Mouse (Mus musculus) neural tube, embryonic 15.5 days (tissue): Measurements from ENCODE around the gene Zfp512b. TPM values are rescaled to one million over a fixed set of nuclear protein-coding genes. Genes with fewer than 3 reads are reported as not detected.

Source experiments
- ATAC-seq: fragments of 200-750 bp; cut with Nextera tagmentation; 2 replicates; pipeline ENCODE4 v1.8.0; 2017; ENCODE audit warnings: mild to moderate bottlenecking, moderate TSS enrichment, moderate library complexity; ENCODE audit not compliant: low FRiP score
- H3K27ac ChIP-seq: fragments of 300-500 bp; sonication (generic); replicated peaks from 2 replicates; pipeline ENCODE4 v1.5.1; 2015; ENCODE audit warnings: mild to moderate bottlenecking, inconsistent platforms
- H3K27me3 ChIP-seq: fragments of 300-500 bp; sonication (generic); replicated peaks from 2 replicates; pipeline ENCODE4 v1.6.1; 2015; ENCODE audit warnings: inconsistent platforms
- H3K36me3 ChIP-seq: fragments of 300-500 bp; sonication (generic); 2 replicates; pipeline ENCODE4 v1.6.1; 2015; ENCODE audit warnings: inconsistent platforms
- H3K4me1 ChIP-seq: fragments of 300-500 bp; sonication (generic); 2 replicates; pipeline ENCODE4 v1.6.1; 2015; ENCODE audit warnings: inconsistent platforms
- H3K4me2 ChIP-seq: fragments of 300-500 bp; sonication (generic); 2 replicates; pipeline ENCODE4 v1.6.1; 2015; ENCODE audit warnings: inconsistent platforms, mild to moderate bottlenecking, moderate library complexity
- H3K4me3 ChIP-seq: fragments of 300-500 bp; sonication (generic); replicated peaks from 2 replicates; pipeline ENCODE4 v1.5.1; 2015; ENCODE audit warnings: mild to moderate bottlenecking, inconsistent platforms
- H3K9ac ChIP-seq: fragments of 300-500 bp; sonication (generic); replicated peaks from 2 replicates; pipeline ENCODE4 v1.6.1; 2015; ENCODE audit warnings: mild to moderate bottlenecking, inconsistent platforms
- H3K9me3 ChIP-seq: fragments of 300-500 bp; sonication (generic); replicated peaks from 2 replicates; pipeline ENCODE4 v1.6.1; 2016; ENCODE audit warnings: inconsistent platforms
- WGBS: fragments of 180-500 bp; shearing (Covaris S2); methylation state at CpG from one replicate; pipeline ENCODE4 v1.1.7; 2015; ENCODE audit warnings: mixed read lengths; 5-methylcytosine and 5-hydroxymethylcytosine counted together
- polyA plus RNA-seq: library from polyadenylated mRNA; unstranded; fragments of >200 nt; fragmentation: Nextera tagmentation; extraction: Ambion mirVana; gene quantifications from 2 replicates; pipeline ENCODE4 v1.2.1, GENCODE M21; 2015

The Zfp512b gene
- polyA plus RNA-seq, 1 experiment from 2014 or later = 87.0 TPM

DNA sequence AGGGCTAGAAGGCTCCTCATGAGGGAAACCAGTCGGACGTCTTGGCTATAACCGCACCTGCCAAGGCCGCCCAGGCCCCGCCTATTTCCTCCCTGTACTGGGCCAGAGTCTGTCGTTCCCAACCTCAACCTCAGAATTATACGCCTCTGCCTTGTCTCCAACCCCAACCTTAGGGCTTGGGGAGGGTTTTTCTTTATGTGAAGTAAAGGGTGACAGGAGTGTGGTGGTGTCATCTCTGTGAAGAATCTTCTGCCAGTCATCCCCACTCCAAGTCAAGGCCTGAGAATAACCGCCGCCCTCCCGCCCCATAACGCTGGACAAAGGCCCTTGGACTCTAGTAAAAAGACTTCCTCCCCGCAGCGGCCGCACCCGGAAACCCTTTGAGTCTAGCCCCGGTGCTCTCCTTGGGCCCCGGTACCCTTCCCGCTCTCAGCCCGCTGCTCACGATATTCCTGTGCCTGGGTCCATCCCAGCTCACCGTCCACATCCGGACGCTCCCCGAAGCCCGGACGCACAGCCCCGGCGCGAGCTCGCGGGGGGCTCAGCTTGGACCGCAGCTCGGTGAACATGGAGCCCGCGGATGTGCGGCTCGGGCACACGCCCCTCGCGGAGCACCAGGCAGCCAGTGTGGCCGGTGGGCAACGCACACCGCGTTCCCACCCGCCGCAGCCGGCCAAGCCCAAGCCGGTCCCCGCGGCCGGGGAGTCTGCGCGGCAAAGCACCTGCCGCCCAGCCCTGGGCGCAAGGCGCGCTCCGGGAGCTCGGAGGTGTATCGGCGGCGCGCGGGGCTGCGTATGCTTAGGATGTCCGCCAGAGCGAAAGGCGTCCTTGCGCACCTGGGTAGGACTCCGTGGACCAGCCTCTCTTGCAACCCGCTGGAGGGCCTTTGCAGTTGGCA is 6.1 kb upstream of the Zfp512b start, which contains the start of gene Samd10:
Gene Samd10, minus strand, starts transcription at position 759 of the 898 bp plus-strand sequence.
- peaks cover 13% of the 10 kb centered on the region for H3K36me3 ChIP-seq
- H3K4me1 ChIP-seq = peaks cover 57% of the 10 kb centered on the region
- no peaks in the 10 kb centered on the region for H3K9me3 ChIP-seq
- H3K27ac ChIP-seq = peak within 1 kb of the TSS; percentile 92
- H3K27me3 ChIP-seq = no peaks in the 10 kb centered on the region
- WGBS = under 1% methylated on average over 71 of the region's 71 CpGs
- ATAC-seq = peak; percentile 51
- H3K4me2 ChIP-seq = peak within 1 kb of the TSS; percentile 89
- peak within 1 kb of the TSS; percentile 90 for H3K9ac ChIP-seq
- H3K4me3 ChIP-seq = peak within 1 kb of the TSS; percentile 74

DNA sequence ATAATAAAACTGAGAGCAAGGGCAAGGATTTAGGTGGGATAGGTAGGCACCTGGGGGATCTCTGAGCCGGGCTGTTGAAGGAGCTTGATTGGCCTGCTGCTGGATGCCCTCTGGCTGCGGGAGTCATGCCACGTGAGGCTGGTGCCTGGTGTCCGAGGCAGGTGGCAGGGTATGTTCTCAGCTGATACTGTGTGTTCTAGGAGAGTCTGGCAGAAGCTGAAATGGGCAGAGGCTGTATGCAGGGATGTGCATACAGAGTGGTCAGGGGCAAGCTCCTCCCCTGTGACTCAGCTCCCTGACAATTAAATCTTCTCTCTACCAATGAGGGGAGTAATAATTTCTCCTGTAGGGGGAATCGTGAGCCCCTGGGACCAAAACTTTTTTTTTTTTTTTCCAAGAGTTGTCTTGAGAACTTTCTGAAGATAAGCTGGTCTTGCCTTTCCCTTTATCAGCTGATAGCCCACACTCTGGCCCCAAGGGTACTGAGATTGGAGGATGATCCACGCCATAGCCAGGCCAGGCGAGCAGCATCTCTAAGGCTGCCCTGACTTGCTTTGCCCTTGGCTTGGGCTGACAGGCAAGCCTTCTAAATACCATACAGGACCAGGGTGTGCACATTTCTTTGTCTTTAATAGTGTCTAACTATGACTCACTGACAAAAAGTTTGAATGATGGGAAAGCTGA is 4.9 kb upstream of the Zfp512b start:
- Histone ChIP-seq H3K36me3 (peaks cover 13% of the 10 kb centered on the region), H3K4me2 (peak overlapping the region; percentile 89), H3K27me3 (no peaks in the 10 kb centered on the region), H3K9ac (no peak overlapping the region; the same call in 1 of the 2 replicates), H3K27ac (no peak overlapping the region), H3K4me1 (peaks cover 58% of the 10 kb centered on the region), H3K4me3 (peak overlapping the region; percentile 74), H3K9me3 (no peaks in the 10 kb centered on the region)
- ATAC-seq = no peak
- WGBS = 75% methylated on average over 7 of the region's 7 CpGs

DNA sequence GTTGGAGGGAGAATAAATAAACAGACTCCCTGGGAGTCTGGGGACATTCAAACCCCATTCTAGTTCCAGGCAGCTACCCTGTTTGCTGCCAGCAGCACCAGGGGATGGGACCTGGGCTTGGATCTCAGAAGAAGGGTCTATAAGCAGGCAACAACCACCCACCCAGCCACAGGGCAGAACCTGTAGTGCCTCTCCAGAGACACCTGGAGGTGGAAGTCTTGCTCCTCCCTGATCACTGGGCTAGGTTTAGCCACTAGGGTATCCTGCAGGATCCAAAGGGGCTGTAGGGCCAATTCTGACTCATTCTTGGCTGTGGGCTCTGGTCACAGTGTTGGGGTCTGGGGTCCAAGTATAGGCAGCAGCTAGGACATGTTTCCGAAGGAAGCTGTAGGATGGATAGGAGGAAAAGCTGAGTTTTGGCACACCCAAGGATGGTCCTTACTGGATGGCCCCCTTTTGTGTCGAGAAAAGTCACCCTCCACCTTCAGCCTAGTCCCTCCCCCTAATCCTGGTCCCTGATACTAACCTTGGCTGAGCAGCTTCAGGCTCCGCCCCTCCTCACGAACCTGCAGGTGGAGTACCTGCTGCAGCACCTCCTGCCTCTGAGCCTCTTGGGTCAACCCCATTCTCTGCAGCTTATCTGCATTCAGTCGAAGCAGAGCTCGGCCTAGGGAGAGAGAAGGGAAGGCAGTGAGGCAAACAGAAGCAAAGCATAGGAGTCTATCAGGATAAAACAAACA is 3.8 kb upstream of the Zfp512b start:
- no peak overlapping the region for H3K9ac ChIP-seq
- no peak overlapping the region for H3K27ac ChIP-seq
- no peaks in the 10 kb centered on the region for H3K9me3 ChIP-seq
- ATAC-seq = no peak
- H3K4me3 ChIP-seq = no peak overlapping the region
- WGBS = 64% methylated on average over 6 of the region's 6 CpGs
- no peak overlapping the region for H3K4me2 ChIP-seq
- H3K4me1 ChIP-seq = peaks cover 53% of the 10 kb centered on the region
- H3K27me3 ChIP-seq = no peaks in the 10 kb centered on the region
- H3K36me3 ChIP-seq = peaks cover 13% of the 10 kb centered on the region

DNA sequence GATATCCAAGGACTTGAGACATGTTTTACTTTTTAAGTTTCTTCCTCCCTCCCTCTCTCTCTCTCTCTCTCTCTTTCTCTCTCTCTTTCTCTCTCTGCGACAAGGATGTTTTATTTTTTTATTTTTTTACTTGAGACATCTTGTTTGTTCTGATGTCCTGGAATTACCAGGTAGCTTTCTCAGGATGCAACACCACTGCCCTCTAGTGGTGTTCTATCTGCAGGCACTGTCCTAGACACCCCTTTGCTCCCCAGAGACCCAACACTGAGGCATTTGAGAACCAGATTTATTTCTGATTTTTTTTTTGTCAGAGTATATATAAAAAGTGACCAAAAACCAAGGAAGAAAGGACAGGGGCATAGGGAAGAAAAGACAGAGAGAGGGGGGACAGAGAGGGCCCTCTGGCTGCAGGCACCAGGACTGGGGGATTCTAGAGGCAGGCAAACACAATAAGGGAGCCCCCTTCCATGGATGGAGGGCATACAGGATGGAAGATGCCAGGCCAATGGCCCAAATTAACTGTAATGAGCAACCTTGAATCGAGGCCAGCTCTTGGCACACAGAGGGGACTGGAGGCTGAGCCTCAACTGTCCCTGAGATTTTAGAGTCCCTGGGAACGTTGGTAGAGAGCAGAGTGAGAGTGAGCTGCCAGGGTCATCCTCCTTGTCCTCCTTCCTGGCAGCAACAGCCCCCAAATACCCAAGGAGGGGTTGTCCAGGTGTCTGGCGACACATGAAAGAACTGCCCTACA is 2.5 kb upstream of the Zfp512b start:
- Histone ChIP-seq H3K36me3 (peaks cover 21% of the 10 kb centered on the region), H3K9me3 (no peaks in the 10 kb centered on the region), H3K27ac (no peak overlapping the region), H3K4me2 (no peak overlapping the region), H3K9ac (no peak overlapping the region), H3K4me3 (no peak overlapping the region), H3K4me1 (peaks cover 59% of the 10 kb centered on the region), H3K27me3 (no peaks in the 10 kb centered on the region)
- WGBS = 70% methylated on average over 4 of the region's 4 CpGs
- ATAC-seq = no peak

DNA sequence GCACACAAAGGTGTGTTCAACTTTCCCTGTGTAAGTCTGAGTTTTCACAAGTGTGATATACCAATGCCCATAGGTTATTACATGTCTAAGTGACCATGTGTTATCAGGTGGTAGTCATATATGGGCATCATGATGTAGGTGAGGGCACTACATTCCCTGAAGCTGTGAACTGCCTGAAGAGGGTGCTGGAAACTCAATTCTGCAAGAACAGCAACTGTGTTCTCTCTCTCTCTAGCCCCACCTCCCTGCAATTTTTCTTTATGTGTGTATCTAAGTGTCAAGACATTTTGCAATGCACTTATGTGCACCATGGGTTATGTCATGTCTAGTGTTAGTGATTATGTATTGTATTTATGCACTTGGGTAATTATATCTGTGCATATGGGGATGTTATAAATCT is 1.3 kb upstream of the Zfp512b start:
- Histone ChIP-seq H3K4me1 (peaks cover 53% of the 10 kb centered on the region), H3K27me3 (no peaks in the 10 kb centered on the region), H3K4me2 (no peak overlapping the region), H3K27ac (no peak overlapping the region), H3K9ac (no peak overlapping the region), H3K4me3 (no peak overlapping the region), H3K9me3 (no peaks in the 10 kb centered on the region), H3K36me3 (peaks cover 33% of the 10 kb centered on the region)
- no peak for ATAC-seq

DNA sequence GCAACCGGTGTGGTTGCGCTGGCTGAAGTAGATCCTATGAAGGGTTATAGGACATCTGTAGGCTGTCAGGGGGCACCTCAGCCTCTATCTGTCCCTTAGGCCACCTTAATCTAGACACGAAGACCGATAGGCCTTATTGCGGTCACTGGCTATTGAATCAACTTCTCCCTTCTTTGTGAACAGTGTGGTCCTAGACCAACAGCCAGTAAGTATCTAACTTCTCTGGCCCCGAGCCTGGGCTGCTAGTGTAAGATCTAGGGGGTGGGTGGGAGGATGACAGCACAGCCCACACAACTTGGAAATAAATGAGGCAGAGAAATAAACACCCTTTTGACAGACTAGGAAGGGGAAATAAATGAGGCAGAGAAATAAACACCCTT is 429 bp upstream of the Zfp512b start:
- ATAC-seq = peak; percentile 22; the same call in 1 of the 2 replicates
- H3K9me3 ChIP-seq = no peaks in the 10 kb centered on the region
- H3K27me3 ChIP-seq = no peaks in the 10 kb centered on the region
- 3% methylated on average over 6 of the region's 6 CpGs for WGBS
- peak overlapping the region; percentile 83 for H3K4me3 ChIP-seq
- H3K36me3 ChIP-seq = peaks cover 42% of the 10 kb centered on the region
- peak overlapping the region; percentile 90 for H3K4me2 ChIP-seq
- H3K4me1 ChIP-seq = peaks cover 47% of the 10 kb centered on the region
- peak overlapping the region; percentile 95 for H3K27ac ChIP-seq
- H3K9ac ChIP-seq = peak overlapping the region; percentile 90

DNA sequence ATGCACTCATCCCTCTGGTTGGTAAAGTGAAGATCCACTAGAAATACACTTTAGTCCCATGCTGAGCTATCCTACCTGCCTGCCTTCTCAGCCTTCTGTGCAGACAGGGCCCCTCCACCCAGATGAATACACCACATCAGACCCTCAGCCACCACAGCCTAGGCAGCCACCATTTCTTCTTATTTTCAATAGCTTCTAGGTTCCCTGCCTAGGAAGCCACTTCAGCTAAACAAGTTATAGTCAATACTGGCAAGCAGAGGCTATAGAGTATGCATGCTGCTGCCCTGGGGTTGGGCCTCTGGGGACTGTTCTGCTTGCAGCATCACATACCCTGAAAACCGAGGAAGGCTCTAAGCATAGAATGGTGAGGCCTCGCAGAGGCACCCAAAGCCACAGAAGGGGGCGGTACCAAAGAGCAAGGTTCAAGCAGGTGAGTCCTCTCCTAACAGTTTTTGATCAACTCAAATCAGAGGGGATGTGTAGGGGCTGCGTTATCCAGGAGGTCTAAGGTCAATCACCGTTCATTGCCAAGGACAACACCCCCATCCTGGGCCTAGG is 996 bp downstream of the Zfp512b start, which contains the start of gene Prpf6:
Gene Prpf6, plus strand, starts transcription at position 341 of the 558 bp plus-strand sequence.
- Histone ChIP-seq H3K9ac (peak within 1 kb of the TSS; percentile 90), H3K4me3 (peak within 1 kb of the TSS; percentile 83), H3K27me3 (no peaks in the 10 kb centered on the region), H3K9me3 (no peaks in the 10 kb centered on the region), H3K4me2 (peak within 1 kb of the TSS; percentile 90), H3K4me1 (peaks cover 37% of the 10 kb centered on the region), H3K36me3 (peaks cover 52% of the 10 kb centered on the region), H3K27ac (peak within 1 kb of the TSS; percentile 95)
- peak; percentile 18 for ATAC-seq
- WGBS = 22% methylated on average over 5 of the region's 5 CpGs

DNA sequence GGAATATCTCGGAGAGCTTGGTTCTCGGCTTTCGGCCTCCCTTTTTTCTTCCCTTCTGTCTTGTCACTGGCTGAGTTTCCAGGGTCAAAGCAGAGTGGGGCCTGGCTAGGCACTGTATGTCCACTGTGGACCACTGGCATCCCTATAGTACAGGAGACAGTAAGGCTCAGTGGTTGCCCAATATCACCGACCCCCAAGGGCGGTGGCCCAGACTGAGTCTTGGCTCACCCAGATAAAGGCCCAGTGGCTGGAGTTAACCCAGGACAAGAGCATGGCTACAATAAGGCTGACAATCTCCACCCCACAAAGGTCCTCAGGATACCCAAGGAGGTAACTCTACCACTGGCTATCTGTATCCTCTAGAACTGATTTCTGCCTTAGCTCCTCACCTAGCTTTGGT is 2.1 kb downstream of the Zfp512b start:
- Histone ChIP-seq H3K4me1 (peaks cover 37% of the 10 kb centered on the region), H3K36me3 (peaks cover 52% of the 10 kb centered on the region), H3K4me2 (peak overlapping the region; percentile 90), H3K27ac (no peak overlapping the region), H3K9me3 (no peaks in the 10 kb centered on the region), H3K9ac (no peak overlapping the region), H3K27me3 (no peaks in the 10 kb centered on the region), H3K4me3 (no peak overlapping the region)
- ATAC-seq = no peak
- WGBS = 93% methylated on average over 5 of the region's 5 CpGs

DNA sequence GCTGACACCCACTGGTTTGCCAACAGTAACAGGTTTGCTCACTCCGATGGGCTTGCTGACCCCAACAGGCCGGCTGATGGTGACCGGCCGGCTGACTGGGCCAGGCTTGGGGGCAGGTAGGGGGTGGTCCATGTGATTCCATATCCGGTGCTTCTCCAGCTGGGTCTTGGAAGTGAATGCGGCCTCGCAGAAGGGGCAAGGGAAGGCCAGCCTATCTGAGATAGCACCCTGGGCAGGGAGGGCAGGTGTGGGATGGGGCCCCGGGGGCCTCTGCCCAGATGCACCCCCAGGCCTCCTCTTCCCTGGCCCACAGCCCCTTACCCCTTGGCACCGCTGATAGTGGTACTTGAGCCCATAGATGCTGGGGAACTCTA is 2.9 kb downstream of the Zfp512b start:
- ATAC-seq = no peak
- 96% methylated on average over 9 of the region's 9 CpGs for WGBS
- H3K36me3 ChIP-seq = peaks cover 60% of the 10 kb centered on the region
- no peak overlapping the region for H3K4me2 ChIP-seq
- H3K4me3 ChIP-seq = no peak overlapping the region
- no peaks in the 10 kb centered on the region for H3K27me3 ChIP-seq
- no peak overlapping the region for H3K9ac ChIP-seq
- H3K27ac ChIP-seq = no peak overlapping the region
- H3K4me1 ChIP-seq = peaks cover 35% of the 10 kb centered on the region
- H3K9me3 ChIP-seq = no peaks in the 10 kb centered on the region

DNA sequence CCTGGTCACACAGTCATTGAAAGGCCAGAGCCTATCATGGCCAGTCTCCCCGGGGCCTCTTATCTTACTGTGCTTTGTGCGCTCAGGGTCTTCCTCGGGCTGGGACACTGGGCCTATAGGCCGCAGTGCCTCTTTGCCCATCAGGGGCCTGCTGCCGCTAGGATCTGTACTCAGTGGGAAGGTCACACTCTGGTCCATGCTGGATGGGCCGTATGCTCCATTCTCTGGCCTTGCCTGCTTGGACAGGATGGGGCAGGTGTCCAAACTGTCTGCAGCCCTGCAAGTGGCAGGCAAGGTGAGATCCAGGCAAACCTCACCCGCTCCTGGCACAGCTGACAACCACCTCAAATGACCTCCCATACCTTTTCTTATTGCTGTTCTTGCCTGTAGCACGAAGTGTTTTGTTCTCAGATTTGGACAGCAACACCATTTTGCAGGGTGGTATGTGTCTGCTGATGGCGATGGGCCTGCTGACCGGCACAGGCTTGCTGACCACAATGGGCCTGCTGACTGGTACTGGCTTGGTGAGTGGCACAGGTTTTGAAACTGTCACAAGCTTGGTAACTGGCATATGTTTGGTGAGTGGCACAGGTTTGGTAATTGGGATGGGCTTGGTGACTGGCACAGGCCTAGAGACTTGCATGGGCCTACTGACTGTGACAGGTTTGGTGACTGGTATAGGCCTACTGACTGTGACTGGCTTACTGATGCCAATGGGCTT is 3.4 kb downstream of the Zfp512b start:
- Histone ChIP-seq H3K9me3 (no peaks in the 10 kb centered on the region), H3K27me3 (no peaks in the 10 kb centered on the region), H3K4me3 (no peak overlapping the region), H3K4me1 (peaks cover 35% of the 10 kb centered on the region), H3K9ac (no peak overlapping the region), H3K36me3 (peaks cover 65% of the 10 kb centered on the region), H3K4me2 (no peak overlapping the region), H3K27ac (no peak overlapping the region)
- 94% methylated on average over 10 of the region's 10 CpGs for WGBS
- no peak for ATAC-seq
